Mouse (Mus musculus) urinary bladder, postnatal 4 days (tissue): ENCODE results near the gene Hivep1.

ENCODE experiments used
- DNase-seq, 2 experiments: peaks; one replicate each; pipeline ENCODE4 v3.0.0; 2021 to 2022; ENCODE audit warnings: low spot score in 2 of 2

Hivep1 gene

GRCm38 (mm10) chr13:42076751-42077302, 25.0 kb downstream of the Hivep1 start:
- DNase-seq = no peak

GRCm38 (mm10) chr13:42077629-42078028, 25.8 kb downstream of the Hivep1 start:
- DNase-seq = no peak

- no peak for DNase-seq
These were observed 28.5 kb downstream of the Hivep1 start for GRCm38 (mm10) chr13:42080131-42080916.

GRCm38 (mm10) chr13:42088339-42088738, 36.5 kb downstream of the Hivep1 start:
- no peak for DNase-seq

- no peak for DNase-seq
These were observed 37.2 kb downstream of the Hivep1 start for GRCm38 (mm10) chr13:42089025-42089424.

GRCm38 (mm10) chr13:42090751-42091150, 38.9 kb downstream of the Hivep1 start:
- DNase-seq = no peak

- DNase-seq = no peak
These were observed 40.7 kb downstream of the Hivep1 start for GRCm38 (mm10) chr13:42092392-42093139.

- no peak for DNase-seq
These were observed 41.6 kb downstream of the Hivep1 start for GRCm38 (mm10) chr13:42093268-42094042.

GRCm38 (mm10) chr13:42095826-42096515, 44.1 kb downstream of the Hivep1 start:
- DNase-seq = no peak

GRCm38 (mm10) chr13:42097109-42097508, 45.3 kb downstream of the Hivep1 start:
- no peak for DNase-seq

GRCm38 (mm10) chr13:42098522-42098921, 46.7 kb downstream of the Hivep1 start:
- no peak for DNase-seq

- DNase-seq = no peak
These were observed 47.7 kb downstream of the Hivep1 start for GRCm38 (mm10) chr13:42099523-42099922.

- DNase-seq = no peak
These were observed 49.8 kb downstream of the Hivep1 start for GRCm38 (mm10) chr13:42101440-42102190.

GRCm38 (mm10) chr13:42102980-42103379, 51.2 kb downstream of the Hivep1 start:
- DNase-seq = no peak

- DNase-seq = no peak
These were observed 51.8 kb downstream of the Hivep1 start for GRCm38 (mm10) chr13:42103486-42104166.

- no peak for DNase-seq
These were observed 52.5 kb downstream of the Hivep1 start for GRCm38 (mm10) chr13:42104371-42104770.

- no peak for DNase-seq
These were observed 56.8 kb downstream of the Hivep1 start for GRCm38 (mm10) chr13:42108483-42109215.

- no peak for DNase-seq
These were observed 58.6 kb downstream of the Hivep1 start for GRCm38 (mm10) chr13:42110416-42110815.

- DNase-seq = no peak
These were observed 60.2 kb downstream of the Hivep1 start for GRCm38 (mm10) chr13:42112071-42112470.
